Mouse (Mus musculus) lung, postnatal 0 days (tissue): ENCODE results near the gene Igf2bp2. TPM values are rescaled to one million over a fixed set of nuclear protein-coding genes. Genes with fewer than 3 reads are reported as not detected.
A peak's percentile ranks its signal among the peaks of the same experiment; 100 is the strongest.

Experiments used
- ATAC-seq: fragments of 200-750 bp; cut with Nextera tagmentation; 2 replicates; pipeline ENCODE4 v1.8.0; 2017; ENCODE audit warnings: moderate library complexity
- DNase-seq: peaks from one replicate; pipeline ENCODE4 v3.0.0-alpha.2; 2016; ENCODE audit warnings: low spot score
- H3K27ac ChIP-seq: fragments of 300-500 bp; sonication (generic); 2 replicates; pipeline ENCODE4 v1.5.1; 2014; ENCODE audit warnings: antibody characterized with exemption, mild to moderate bottlenecking, low read length, mixed read lengths
- H3K27me3 ChIP-seq: fragments of 300-500 bp; sonication (generic); replicated peaks from 2 replicates; pipeline ENCODE4 v1.6.1; 2014; ENCODE audit warnings: low read length, mixed read lengths; ENCODE audit not compliant: insufficient read depth
- H3K36me3 ChIP-seq: fragments of 300-500 bp; sonication (generic); 2 replicates; pipeline ENCODE4 v1.6.1; 2014; ENCODE audit warnings: low read length, mixed read lengths; ENCODE audit not compliant: insufficient read depth
- H3K4me1 ChIP-seq: fragments of 300-500 bp; sonication (generic); 2 replicates; pipeline ENCODE4 v1.6.1; 2014; ENCODE audit warnings: antibody characterized with exemption, low read depth, low read length, mixed read lengths; ENCODE audit not compliant: insufficient read depth
- H3K4me2 ChIP-seq: fragments of 300-500 bp; sonication (generic); replicated peaks from 2 replicates; pipeline ENCODE4 v1.6.1; 2014; ENCODE audit warnings: low read depth, mild to moderate bottlenecking, low read length, moderate library complexity, mixed read lengths
- H3K4me3 ChIP-seq: fragments of 300-500 bp; sonication (generic); 2 replicates; pipeline ENCODE4 v1.5.1; 2014; ENCODE audit warnings: low read depth, low read length
- H3K9ac ChIP-seq: fragments of 300-500 bp; sonication (generic); replicated peaks from 2 replicates; pipeline ENCODE4 v1.6.1; 2014; ENCODE audit warnings: low read depth, mild to moderate bottlenecking
- H3K9me3 ChIP-seq: fragments of 300-500 bp; sonication (generic); 2 replicates; pipeline ENCODE4 v1.6.1; 2016; ENCODE audit warnings: low read length, mixed read lengths
- CTCF ChIP-seq: IDR thresholded peaks from 2 replicates; pipeline ENCODE4 v1.5.1; 2016; ENCODE audit warnings: antibody characterized with exemption, mild to moderate bottlenecking
- EP300 ChIP-seq: IDR thresholded peaks from 2 replicates; pipeline ENCODE4 v1.6.1; 2016; ENCODE audit warnings: antibody characterized with exemption, mild to moderate bottlenecking, control low read depth
- WGBS: fragments of 180-500 bp; shearing (Covaris S2); extraction: QIAGEN DNeasy Blood & Tissue Kit; methylation state at CpG from one replicate; pipeline ENCODE4 v1.1.7; 2014; 5-methylcytosine and 5-hydroxymethylcytosine counted together
- polyA plus RNA-seq: library from polyadenylated mRNA; unstranded; fragments of >200 nt; fragmentation: Nextera tagmentation; extraction: Ambion mirVana; gene quantifications from 2 replicates; pipeline ENCODE4 v1.2.1, GENCODE M21; 2015

Gene Igf2bp2
- polyA plus RNA-seq, 1 experiment from 2014 or later: 22.2 TPM

GRCm38 (mm10) chr16:22075829-22076619 lies 87.1 kb downstream of the Igf2bp2 start:
- peak overlapping the region; percentile 43 for H3K27ac ChIP-seq
- H3K9ac ChIP-seq: no peak overlapping the region
- WGBS: 49% methylated on average over 5 of the region's 5 CpGs
- no peak for TF ChIP-seq CTCF
- no peak for TF ChIP-seq EP300
- no peak overlapping the region for H3K4me3 ChIP-seq
- ATAC-seq (peak; percentile 9; the same call in 1 of the 2 replicates), DNase-seq (no peak)
- no peak overlapping the region for H3K4me2 ChIP-seq
- no peaks in the 10 kb centered on the region for H3K27me3 ChIP-seq
- H3K36me3 ChIP-seq: no peaks in the 10 kb centered on the region; the same call in 1 of the 2 replicates
- no peaks in the 10 kb centered on the region for H3K4me1 ChIP-seq
- no peaks in the 10 kb centered on the region for H3K9me3 ChIP-seq

- Histone ChIP-seq H3K4me1 (no peaks in the 10 kb centered on the region), H3K27ac (no peak overlapping the region), H3K9ac (no peak overlapping the region), H3K36me3 (no peaks in the 10 kb centered on the region), H3K9me3 (no peaks in the 10 kb centered on the region), H3K4me2 (no peak overlapping the region), H3K27me3 (no peaks in the 10 kb centered on the region), H3K4me3 (no peak overlapping the region)
- no peak for ATAC-seq
- WGBS: 73% methylated on average over 6 of the region's 6 CpGs
- no peak for DNase-seq
- TF ChIP-seq CTCF: no peak
- TF ChIP-seq EP300: no peak
These were observed 88.0 kb downstream of the Igf2bp2 start for GRCm38 (mm10) chr16:22075067-22075466.

- ATAC-seq (no peak), DNase-seq (peak; percentile 13)
- no peak overlapping the region for H3K4me3 ChIP-seq
- 81% methylated on average over 7 of the region's 7 CpGs for WGBS
- TF ChIP-seq EP300 (no peak), CTCF (peak; percentile 43)
- H3K4me1 ChIP-seq: no peaks in the 10 kb centered on the region
- no peak overlapping the region for H3K4me2 ChIP-seq
- H3K9ac ChIP-seq: no peak overlapping the region
- H3K27ac ChIP-seq: no peak overlapping the region
- no peaks in the 10 kb centered on the region for H3K9me3 ChIP-seq
- no peaks in the 10 kb centered on the region for H3K27me3 ChIP-seq
- peaks cover 8% of the 10 kb centered on the region for H3K36me3 ChIP-seq
These were observed 91.7 kb downstream of the Igf2bp2 start for GRCm38 (mm10) chr16:22071361-22071760.

- Histone ChIP-seq H3K36me3 (peaks cover 20% of the 10 kb centered on the region), H3K27ac (no peak overlapping the region), H3K4me1 (no peaks in the 10 kb centered on the region), H3K9me3 (no peaks in the 10 kb centered on the region), H3K4me3 (no peak overlapping the region), H3K27me3 (no peaks in the 10 kb centered on the region), H3K9ac (no peak overlapping the region), H3K4me2 (no peak overlapping the region)
- no peak for TF ChIP-seq CTCF
- TF ChIP-seq EP300: peak; percentile 75
- ATAC-seq (peak; percentile 90), DNase-seq (peak; percentile 79)
- WGBS: 71% methylated on average over 8 of the region's 8 CpGs
These were observed 95.7 kb downstream of the Igf2bp2 start for GRCm38 (mm10) chr16:22067406-22067805.

- no peak for DNase-seq
- Histone ChIP-seq H3K4me3 (no peak overlapping the region), H3K4me2 (no peak overlapping the region), H3K9me3 (no peaks in the 10 kb centered on the region), H3K27ac (no peak overlapping the region), H3K27me3 (no peaks in the 10 kb centered on the region), H3K4me1 (no peaks in the 10 kb centered on the region), H3K9ac (no peak overlapping the region), H3K36me3 (peaks cover 21% of the 10 kb centered on the region)
- no peak for ATAC-seq
- no peak for TF ChIP-seq EP300
- no peak for TF ChIP-seq CTCF
These were observed 97.6 kb downstream of the Igf2bp2 start for GRCm38 (mm10) chr16:22065536-22065935.

GRCm38 (mm10) chr16:22062284-22062683 lies 100.8 kb downstream of the Igf2bp2 start:
- DNase-seq (peak; percentile 11), ATAC-seq (no peak)
- peaks cover 20% of the 10 kb centered on the region; the same call in 1 of the 2 replicates for H3K36me3 ChIP-seq
- H3K9ac ChIP-seq: no peak overlapping the region
- no peaks in the 10 kb centered on the region for H3K9me3 ChIP-seq
- H3K27ac ChIP-seq: no peak overlapping the region
- no peaks in the 10 kb centered on the region for H3K27me3 ChIP-seq
- no peak overlapping the region for H3K4me2 ChIP-seq
- H3K4me1 ChIP-seq: no peaks in the 10 kb centered on the region
- no peak overlapping the region for H3K4me3 ChIP-seq
- no peak for TF ChIP-seq CTCF
- TF ChIP-seq EP300: no peak
- WGBS: 58% methylated on average over 4 of the region's 4 CpGs
